Mouse (Mus musculus) myocyte (in vitro differentiated cells): ENCODE measurements around the gene Syn3. TPM values are rescaled to one million over a fixed set of nuclear protein-coding genes. Genes with fewer than 3 reads are reported as not detected.

ENCODE experiments used
- H3K27me3 ChIP-seq: one replicate; pipeline ENCODE4 v1.6.1; 2011; ENCODE audit not compliant: control insufficient read depth, insufficient read depth, insufficient read length
- H3K36me3 ChIP-seq: one replicate; pipeline ENCODE4 v1.6.1; 2011; ENCODE audit not compliant: control insufficient read depth, insufficient read depth
- H3K4me2 ChIP-seq: one replicate; pipeline ENCODE4 v1.6.1; 2011; ENCODE audit warnings: low read depth, control low read depth
- H3K4me3 ChIP-seq: one replicate; pipeline ENCODE4 v1.5.1; 2011; ENCODE audit warnings: mild to moderate bottlenecking, control low read depth, moderate library complexity
- H3K79me2 ChIP-seq: one replicate; pipeline ENCODE4 v1.6.1; 2011; ENCODE audit not compliant: control insufficient read depth, insufficient read depth
- H3ac ChIP-seq: one replicate; pipeline ENCODE4 v1.6.1; 2011; ENCODE audit not compliant: control insufficient read depth, insufficient read length
- CEBPB ChIP-seq: IDR thresholded peaks from 2 replicates; pipeline ENCODE4 v1.6.1; 2011; ENCODE audit warnings: mild to moderate bottlenecking, moderate library complexity; ENCODE audit not compliant: poor library complexity, insufficient read depth, severe bottlenecking
- E2F4 ChIP-seq: IDR thresholded peaks from one replicate; pipeline ENCODE4 v1.6.1; 2011; ENCODE audit warnings: mild to moderate bottlenecking, control low read depth, moderate library complexity; ENCODE audit not compliant: insufficient read depth
- MAX ChIP-seq: IDR thresholded peaks from one replicate; pipeline ENCODE4 v1.6.1; 2011; ENCODE audit warnings: low read depth, mild to moderate bottlenecking, control low read depth
- MYOD1 ChIP-seq, 3 experiments: IDR thresholded peaks; one replicate each; pipeline ENCODE4 v1.6.1; 2011; ENCODE audit warnings: control low read depth in 2 of 3, low read depth in 2 of 3, mild to moderate bottlenecking in 2 of 3, moderate library complexity in 1 of 3; ENCODE audit not compliant: insufficient read length in 2 of 3, control insufficient read depth in 1 of 3
- MYOG ChIP-seq, 3 experiments: IDR thresholded peaks; one replicate each; pipeline ENCODE4 v1.6.1; 2011; ENCODE audit warnings: control low read depth in 2 of 3, low read depth in 2 of 3, mild to moderate bottlenecking in 2 of 3; ENCODE audit not compliant: insufficient read length in 2 of 3, control insufficient read depth in 1 of 3, insufficient read depth in 1 of 3
- POLR2A ChIP-seq: IDR thresholded peaks from one replicate; pipeline ENCODE4 v1.6.1; 2011; ENCODE audit warnings: low read depth, mild to moderate bottlenecking, control low read depth, moderate library complexity; ENCODE audit not compliant: insufficient read length
- POLR2AphosphoS2 ChIP-seq: IDR thresholded peaks from one replicate; pipeline ENCODE4 v1.6.1; 2011; ENCODE audit warnings: low read depth, control low read depth; ENCODE audit not compliant: insufficient read length
- REST ChIP-seq: IDR thresholded peaks from one replicate; pipeline ENCODE4 v1.6.1; 2011; ENCODE audit warnings: mild to moderate bottlenecking, control low read depth, moderate library complexity; ENCODE audit not compliant: insufficient read depth, insufficient read length
- SRF ChIP-seq: IDR thresholded peaks from one replicate; pipeline ENCODE4 v1.6.1; 2011; ENCODE audit warnings: low read depth; ENCODE audit not compliant: control insufficient read depth, insufficient read length
- TCF12 ChIP-seq: IDR thresholded peaks from one replicate; pipeline ENCODE4 v1.6.1; 2011; ENCODE audit warnings: mild to moderate bottlenecking, control low read depth; ENCODE audit not compliant: poor library complexity, insufficient read depth, severe bottlenecking
- TCF3 ChIP-seq: IDR thresholded peaks from one replicate; pipeline ENCODE4 v1.6.1; 2011; ENCODE audit warnings: low read depth, control low read depth; ENCODE audit not compliant: insufficient read length
- USF1 ChIP-seq: IDR thresholded peaks from one replicate; pipeline ENCODE4 v1.6.1; 2011; ENCODE audit warnings: low read depth, mild to moderate bottlenecking, control low read depth, moderate library complexity
- polyA plus RNA-seq: library from polyadenylated mRNA; unstranded; fragments of >200 nt; fragmentation: generic; extraction: Trizol; gene quantifications from one replicate; pipeline ENCODE4 v1.2.1, GENCODE M21; 2012; ENCODE audit warnings: missing spikeins

Gene Syn3
- polyA plus RNA-seq, 1 experiment: 0.08 TPM

- TF ChIP-seq POLR2AphosphoS2 (no peak), MYOG (IDR thresholded peaks at IDR 0.05; ENCODE audit: control insufficient read depth in 1 of 3, insufficient read depth in 1 of 3, insufficient read length in 2 of 3, low read depth in 2 of 3) (no peak), MAX (no peak), CEBPB (no peak), POLR2A (no peak), E2F4 (no peak), USF1 (no peak), SRF (no peak), TCF12 (no peak), REST (no peak)
- no peaks in the 10 kb centered on the region for H3K79me2 ChIP-seq
These were observed 69.0 kb downstream of the Syn3 start for GRCm38 (mm10) chr10:86429651-86430050.

GRCm38 (mm10) chr10:86427956-86428355 lies 70.7 kb downstream of the Syn3 start:
- no peak for TF ChIP-seq POLR2A
- TF ChIP-seq MYOD1 (IDR thresholded peaks at IDR 0.05; ENCODE audit: control insufficient read depth in 1 of 3, insufficient read length in 2 of 3, low read depth in 2 of 3): no peak
- TF ChIP-seq TCF12: no peak
- TF ChIP-seq TCF3: no peak
- TF ChIP-seq CEBPB: no peak
- H3ac ChIP-seq: no peak overlapping the region
- H3K4me3 ChIP-seq: no peak overlapping the region
- no peaks in the 10 kb centered on the region for H3K27me3 ChIP-seq
- no peak overlapping the region for H3K4me2 ChIP-seq
- H3K36me3 ChIP-seq: no peaks in the 10 kb centered on the region
- H3K79me2 ChIP-seq: no peaks in the 10 kb centered on the region

More at GRCm38 (mm10) chr10:86429651-86430050, 69.0 kb downstream of the Syn3 start:
- H3K27me3 ChIP-seq: peaks cover 10% of the 10 kb centered on the region
- H3K4me2 ChIP-seq: no peak overlapping the region
- H3K36me3 ChIP-seq: no peaks in the 10 kb centered on the region
- no peak overlapping the region for H3ac ChIP-seq
- H3K4me3 ChIP-seq: no peak overlapping the region

- H3ac ChIP-seq: no peak overlapping the region
- TF ChIP-seq MYOD1 (IDR thresholded peaks at IDR 0.05; ENCODE audit: control insufficient read depth in 1 of 3, insufficient read length in 2 of 3, low read depth in 2 of 3): no peak
- no peak for TF ChIP-seq MAX
- TF ChIP-seq TCF3: no peak
- TF ChIP-seq TCF12: no peak
- no peaks in the 10 kb centered on the region for H3K36me3 ChIP-seq
- H3K4me3 ChIP-seq: no peak overlapping the region
- H3K4me2 ChIP-seq: no peak overlapping the region
- no peaks in the 10 kb centered on the region for H3K27me3 ChIP-seq
- no peaks in the 10 kb centered on the region for H3K79me2 ChIP-seq
These were observed 72.8 kb downstream of the Syn3 start for GRCm38 (mm10) chr10:86425690-86426530.

GRCm38 (mm10) chr10:86421731-86422370 lies 76.8 kb downstream of the Syn3 start:
- TF ChIP-seq USF1: no peak
- TF ChIP-seq POLR2A: no peak
- no peak for TF ChIP-seq REST
- TF ChIP-seq E2F4: no peak
- TF ChIP-seq MYOG (IDR thresholded peaks at IDR 0.05; ENCODE audit: control insufficient read depth in 1 of 3, insufficient read depth in 1 of 3, insufficient read length in 2 of 3, low read depth in 2 of 3): no peak
- no peak for TF ChIP-seq TCF12
- TF ChIP-seq MAX: no peak
- no peak for TF ChIP-seq SRF
- no peak for TF ChIP-seq MYOD1 (IDR thresholded peaks at IDR 0.05; ENCODE audit: control insufficient read depth in 1 of 3, insufficient read length in 2 of 3, low read depth in 2 of 3)
- no peak for TF ChIP-seq POLR2AphosphoS2
- TF ChIP-seq CEBPB: no peak
- no peak for TF ChIP-seq TCF3
- H3K27me3 ChIP-seq: peaks cover 4% of the 10 kb centered on the region
- no peak overlapping the region for H3K4me2 ChIP-seq
- no peak overlapping the region for H3K4me3 ChIP-seq
- no peaks in the 10 kb centered on the region for H3K79me2 ChIP-seq
- H3ac ChIP-seq: no peak overlapping the region
- no peaks in the 10 kb centered on the region for H3K36me3 ChIP-seq

- no peak overlapping the region for H3ac ChIP-seq
These were observed 79.8 kb downstream of the Syn3 start for GRCm38 (mm10) chr10:86418931-86419330.

More at GRCm38 (mm10) chr10:86418931-86419330, 79.8 kb downstream of the Syn3 start:
- no peaks in the 10 kb centered on the region for H3K36me3 ChIP-seq
- H3K4me2 ChIP-seq: no peak overlapping the region
- no peak for TF ChIP-seq USF1
- TF ChIP-seq MAX: no peak
- no peak for TF ChIP-seq E2F4
- TF ChIP-seq POLR2A: no peak
- no peak for TF ChIP-seq TCF3
- TF ChIP-seq TCF12: no peak
- no peak for TF ChIP-seq MYOD1 (IDR thresholded peaks at IDR 0.05; ENCODE audit: control insufficient read depth in 1 of 3, insufficient read length in 2 of 3, low read depth in 2 of 3)
- no peak for TF ChIP-seq CEBPB
- no peak for TF ChIP-seq POLR2AphosphoS2
- no peak for TF ChIP-seq REST
- no peak for TF ChIP-seq SRF
- TF ChIP-seq MYOG (IDR thresholded peaks at IDR 0.05; ENCODE audit: control insufficient read depth in 1 of 3, insufficient read depth in 1 of 3, insufficient read length in 2 of 3, low read depth in 2 of 3): no peak
- H3K4me3 ChIP-seq: no peak overlapping the region
- H3K79me2 ChIP-seq: no peaks in the 10 kb centered on the region
- peaks cover 4% of the 10 kb centered on the region for H3K27me3 ChIP-seq
